Mouse (Mus musculus) heart, postnatal 0 days (tissue): ENCODE measurements around the gene Glrb. TPM values are rescaled to one million over a fixed set of nuclear protein-coding genes. Genes with fewer than 3 reads are reported as not detected.

Source experiments
- ATAC-seq: fragments of 200-750 bp; cut with Nextera tagmentation; 2 replicates; pipeline ENCODE4 v1.8.0; 2017; ENCODE audit warnings: low read depth, moderate number of reproducible peaks, moderate library complexity; ENCODE audit not compliant: insufficient read depth
- DNase-seq: peaks from one replicate; pipeline ENCODE4 v3.0.0-alpha.2; 2016; ENCODE audit warnings: low spot score
- H3K27ac ChIP-seq: fragments of 300-500 bp; sonication (generic); 2 replicates; pipeline ENCODE4 v1.5.1; 2014; ENCODE audit warnings: low read depth, mild to moderate bottlenecking
- H3K27me3 ChIP-seq: fragments of 300-500 bp; sonication (generic); 2 replicates; pipeline ENCODE4 v1.6.1; 2014; ENCODE audit warnings: low read length, mixed read lengths; ENCODE audit not compliant: control insufficient read depth, insufficient read depth
- H3K36me3 ChIP-seq: fragments of 300-500 bp; sonication (generic); replicated peaks from 2 replicates; pipeline ENCODE4 v1.6.1; 2014; ENCODE audit warnings: low read length, mixed read lengths; ENCODE audit not compliant: control insufficient read depth, insufficient read depth
- H3K4me1 ChIP-seq: fragments of 300-500 bp; sonication (generic); 2 replicates; pipeline ENCODE4 v1.6.1; 2014; ENCODE audit warnings: antibody characterized with exemption; ENCODE audit not compliant: control insufficient read depth, insufficient read depth
- H3K4me2 ChIP-seq: fragments of 300-500 bp; sonication (generic); 2 replicates; pipeline ENCODE4 v1.6.1; 2014; ENCODE audit warnings: low read depth, mild to moderate bottlenecking, low read length, moderate library complexity
- H3K4me3 ChIP-seq: fragments of 300-500 bp; sonication (generic); 2 replicates; pipeline ENCODE4 v1.5.1; 2014; ENCODE audit warnings: low read depth, low read length
- H3K9ac ChIP-seq: fragments of 300-500 bp; sonication (generic); replicated peaks from 2 replicates; pipeline ENCODE4 v1.6.1; 2014; ENCODE audit warnings: low read depth, low read length, mixed read lengths
- H3K9me3 ChIP-seq: fragments of 300-500 bp; sonication (generic); replicated peaks from 2 replicates; pipeline ENCODE4 v1.6.1; 2016; ENCODE audit warnings: low read length; ENCODE audit not compliant: control insufficient read depth
- CTCF ChIP-seq: IDR thresholded peaks from 2 replicates; pipeline ENCODE4 v1.5.1; 2016; ENCODE audit warnings: antibody characterized with exemption, control low read depth, low read depth
- EP300 ChIP-seq: IDR thresholded peaks from 2 replicates; pipeline ENCODE4 v1.6.1; 2016; ENCODE audit warnings: antibody characterized with exemption, low read depth
- WGBS: fragments of 180-500 bp; shearing (Covaris S2); extraction: QIAGEN DNeasy Blood & Tissue Kit; methylation state at CpG from one replicate; pipeline ENCODE4 v1.1.7; 2014; 5-methylcytosine and 5-hydroxymethylcytosine counted together
- polyA plus RNA-seq: library from polyadenylated mRNA; unstranded; fragments of >200 nt; fragmentation: Nextera tagmentation; extraction: Ambion mirVana; gene quantifications from 2 replicates; pipeline ENCODE4 v1.2.1, GENCODE M21; 2015
- total RNA-seq: library from RNA; depleted of rRNA; stranded (reverse); fragments of >200 nt; gene quantifications from 2 replicates; pipeline ENCODE4 v1.2.3, GENCODE M21; 2014; ENCODE audit warnings: low replicate concordance; rRNA removed

Gene Glrb
- total and polyA plus RNA-seq, 2 experiments from 2014 or later = 0.25 to 0.53 TPM

- H3K36me3 ChIP-seq = no peaks in the 10 kb centered on the region
- no peak overlapping the region for H3K27ac ChIP-seq
- no peak overlapping the region for H3K4me3 ChIP-seq
- no peak overlapping the region for H3K4me2 ChIP-seq
- H3K9ac ChIP-seq = no peak overlapping the region
- H3K4me1 ChIP-seq = no peaks in the 10 kb centered on the region; the same call in 1 of the 2 replicates
- ATAC-seq (no peak), DNase-seq (no peak)
- H3K27me3 ChIP-seq = peaks cover 21% of the 10 kb centered on the region
- TF ChIP-seq EP300 (no peak), CTCF (no peak)
- H3K9me3 ChIP-seq = no peaks in the 10 kb centered on the region
Observed at GRCm38 (mm10) chr3:80796764-80797163, 116.7 kb downstream of the Glrb start.

DNA sequence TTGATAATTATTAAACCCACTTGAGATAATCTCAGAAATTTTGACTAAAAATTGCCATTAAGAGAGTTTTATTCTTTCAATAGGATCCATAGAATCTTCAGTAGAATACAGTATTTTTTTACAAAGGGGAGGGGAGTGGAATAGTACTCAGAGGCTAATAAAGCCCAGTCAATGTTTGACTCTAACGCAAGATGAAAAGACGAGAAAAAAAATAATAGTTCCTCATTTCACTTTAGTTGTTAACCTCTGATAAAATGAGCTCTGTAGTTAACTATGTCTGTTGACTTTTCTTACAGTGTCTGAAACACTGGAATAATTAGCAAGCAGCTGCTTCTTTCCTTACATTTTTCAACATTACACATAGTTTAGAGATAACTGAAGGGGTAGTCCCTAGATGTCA is 118.2 kb downstream of the Glrb start:
- Histone ChIP-seq H3K4me2 (no peak overlapping the region), H3K4me3 (no peak overlapping the region), H3K9ac (no peak overlapping the region), H3K9me3 (no peaks in the 10 kb centered on the region), H3K27me3 (peaks cover 7% of the 10 kb centered on the region), H3K36me3 (no peaks in the 10 kb centered on the region), H3K4me1 (no peaks in the 10 kb centered on the region), H3K27ac (no peak overlapping the region)
- TF ChIP-seq CTCF (no peak), EP300 (no peak)
- ATAC-seq = no peak
- 83% methylated on average over 2 of the region's 2 CpGs for WGBS
- DNase-seq = no peak

Other genes with a start within 250 kb of the Glrb start
- gene Gria2, start 110.8 kb downstream of the Glrb start, total RNA-seq = not detected in 2 replicates
- gene Gria2, start 110.8 kb downstream of the Glrb start, polyA plus RNA-seq = 0.03 and 0.05 TPM in 2 replicates
- 0.77 and 4.1 TPM in 2 replicates for gene Pdgfc, start 122.8 kb upstream of the Glrb start, total RNA-seq
- 1.7 and 1.8 TPM in 2 replicates for gene Pdgfc, start 122.8 kb upstream of the Glrb start, polyA plus RNA-seq